Mouse (Mus musculus) R1 (cell line): ENCODE data around the gene Actrt1.

Experiments
- DNase-seq: peaks from one replicate; pipeline ENCODE4 v3.0.0-alpha.2; 2018; ENCODE audit warnings: low read depth, low spot score

Actrt1 gene

GRCm38 (mm10) chrX:46328707-46329106, at the start of gene Actrt1:
TSS of gene Actrt1 (plus strand) at chrX:46329007.
- DNase-seq = no peak

DNA sequence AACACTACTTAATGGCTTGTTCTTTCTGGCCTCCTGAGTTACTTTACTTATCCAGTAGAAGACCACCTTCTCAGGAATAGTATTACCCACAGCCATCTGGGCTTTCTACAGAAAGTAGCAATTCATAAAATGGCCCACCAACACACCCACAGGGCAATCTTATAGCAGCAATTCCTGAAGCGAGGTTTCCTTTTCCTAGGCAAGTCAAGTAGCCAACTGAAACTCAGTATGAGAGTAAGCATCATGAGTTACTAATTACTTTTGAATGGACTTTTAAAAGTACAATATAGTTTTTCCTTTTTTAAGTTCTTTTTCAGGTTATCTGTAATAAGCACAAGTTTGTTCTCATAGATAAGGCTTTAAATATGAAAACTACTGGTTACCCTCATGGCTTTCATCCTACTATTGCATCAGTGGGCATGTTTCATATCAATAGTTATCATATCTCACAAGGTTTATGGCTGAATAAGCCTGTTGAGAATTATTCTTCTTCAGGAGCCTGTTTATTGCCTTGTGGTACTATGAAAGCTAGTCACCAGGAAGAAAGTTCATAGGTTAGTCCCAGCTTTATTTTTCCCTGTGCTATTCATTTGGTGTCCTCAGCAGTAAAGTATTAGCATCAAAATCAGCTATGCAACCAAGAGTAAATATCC, 2.8 kb downstream of the Actrt1 start:
- DNase-seq = no peak
